Mouse (Mus musculus): ENCODE measurements around the gene Ric8b.

Ric8b gene

GRCm38 (mm10) chr10:84916810-84917730, at the start of gene Ric8b:
TSS of gene Ric8b (plus strand) at chr10:84917616.
- peak; percentile 99 for DNase-seq (ENCODE audit: low spot score)

- DNase-seq (ENCODE audit: low spot score): no peak
Observed at GRCm38 (mm10) chr10:84871285-84871684, 46.1 kb upstream of the Ric8b start.

DNA sequence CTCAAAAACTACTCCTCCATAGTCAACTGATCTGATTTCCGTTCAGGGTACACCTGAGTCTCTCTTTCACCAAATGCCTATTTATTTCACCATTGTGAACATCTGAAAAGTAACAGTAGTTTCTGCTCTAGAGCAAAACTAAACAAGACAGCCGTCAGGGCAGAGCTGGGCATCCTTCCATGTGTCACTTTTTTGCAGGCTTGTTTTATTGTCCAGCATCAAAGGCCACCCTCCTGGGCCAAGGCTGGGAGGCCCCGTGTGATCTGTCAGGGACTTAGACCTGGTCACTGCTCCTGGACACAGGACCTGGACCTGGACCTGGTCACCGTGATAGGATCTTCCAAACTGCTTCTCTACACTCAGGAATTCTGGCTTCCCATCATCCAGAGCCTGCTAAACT, 45.5 kb upstream of the Ric8b start:
- no peak for DNase-seq (ENCODE audit: low spot score)

GRCm38 (mm10) chr10:84879823-84880571, 37.4 kb upstream of the Ric8b start:
- no peak for DNase-seq (ENCODE audit: low spot score)

DNA sequence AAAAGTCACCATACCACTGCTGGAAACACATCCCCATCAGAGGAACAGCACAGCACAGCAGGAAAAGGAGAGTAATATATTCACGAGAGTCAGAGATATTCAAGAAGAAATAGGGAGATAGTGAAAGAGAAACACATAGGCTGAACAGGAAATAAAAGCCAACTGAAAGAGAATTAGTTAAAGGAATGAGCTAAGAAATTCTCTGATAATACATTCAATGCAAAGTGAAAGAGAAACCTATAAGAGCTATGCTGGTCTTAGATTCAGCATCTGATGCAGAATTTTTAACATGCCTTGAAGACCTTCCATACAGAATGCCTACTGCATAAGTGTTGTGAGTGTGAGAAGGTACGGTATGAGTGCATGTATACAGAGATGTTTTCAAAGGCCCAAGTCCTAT, 34.9 kb upstream of the Ric8b start:
- no peak for DNase-seq (ENCODE audit: low spot score)

DNA sequence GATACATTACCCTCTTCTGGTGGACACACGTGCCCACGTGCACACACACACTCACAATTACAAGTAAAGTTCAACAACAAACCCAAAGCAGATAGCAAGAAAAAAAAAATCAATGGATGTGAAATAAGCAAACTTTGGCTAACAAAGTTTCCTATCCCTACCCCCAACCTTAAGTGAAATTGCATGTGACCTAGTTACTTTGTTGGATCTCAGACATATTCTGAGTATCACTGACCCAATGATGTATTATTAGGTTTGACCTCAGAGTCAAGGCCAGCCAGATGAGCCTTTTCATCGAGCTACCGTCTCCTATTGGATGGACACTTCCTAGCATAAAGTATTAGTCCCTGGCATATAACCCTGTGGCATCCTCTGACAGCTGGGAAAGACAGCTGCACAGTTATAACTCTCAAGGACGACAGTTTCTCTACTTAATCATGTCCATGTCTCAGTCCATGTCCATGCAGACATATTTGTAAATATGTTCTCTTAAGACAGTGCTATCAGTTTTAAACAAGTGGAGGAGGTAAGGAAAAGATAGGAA, 32.0 kb upstream of the Ric8b start:
- DNase-seq (ENCODE audit: low spot score): no peak

DNA sequence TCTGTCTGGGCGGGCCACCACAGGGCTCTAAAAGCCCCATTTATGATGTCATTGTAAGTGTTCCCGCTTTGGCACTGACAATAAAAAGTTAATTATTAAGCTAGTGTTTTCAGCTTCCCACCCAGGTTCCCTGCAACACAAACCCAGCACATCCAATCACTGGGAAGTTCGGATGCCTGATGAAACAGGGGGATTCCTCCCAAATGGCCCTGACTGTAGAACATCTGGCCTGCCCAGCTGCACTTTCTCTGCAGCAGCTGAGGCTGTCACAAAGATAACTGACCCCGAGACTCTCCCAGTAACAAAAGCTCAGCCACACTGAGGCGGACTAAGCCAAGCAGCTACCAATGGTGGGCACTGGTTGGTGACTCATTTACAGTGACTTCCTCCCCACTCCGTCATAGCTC, 31.2 kb upstream of the Ric8b start:
- no peak for DNase-seq (ENCODE audit: low spot score)

DNA sequence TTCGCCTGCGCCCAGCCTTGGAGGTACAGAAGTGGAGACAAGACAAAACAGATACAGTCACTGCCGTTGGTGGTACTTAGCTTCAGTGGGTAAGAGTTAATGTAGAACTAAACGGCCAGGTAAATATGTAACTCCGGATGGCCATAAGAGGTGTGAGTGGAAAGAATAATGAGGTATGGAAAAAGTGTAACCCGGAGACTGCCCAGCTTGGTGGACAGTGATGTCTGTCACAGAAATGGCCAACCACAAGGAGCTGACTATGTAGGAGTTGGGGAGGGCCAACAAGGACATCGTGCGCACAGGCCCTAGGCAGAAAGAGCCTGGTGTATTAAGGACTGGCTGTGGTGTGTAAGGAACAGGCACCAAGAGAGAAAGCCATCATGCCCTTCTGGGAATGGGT, 30.6 kb upstream of the Ric8b start:
- no peak for DNase-seq (ENCODE audit: low spot score)

DNA sequence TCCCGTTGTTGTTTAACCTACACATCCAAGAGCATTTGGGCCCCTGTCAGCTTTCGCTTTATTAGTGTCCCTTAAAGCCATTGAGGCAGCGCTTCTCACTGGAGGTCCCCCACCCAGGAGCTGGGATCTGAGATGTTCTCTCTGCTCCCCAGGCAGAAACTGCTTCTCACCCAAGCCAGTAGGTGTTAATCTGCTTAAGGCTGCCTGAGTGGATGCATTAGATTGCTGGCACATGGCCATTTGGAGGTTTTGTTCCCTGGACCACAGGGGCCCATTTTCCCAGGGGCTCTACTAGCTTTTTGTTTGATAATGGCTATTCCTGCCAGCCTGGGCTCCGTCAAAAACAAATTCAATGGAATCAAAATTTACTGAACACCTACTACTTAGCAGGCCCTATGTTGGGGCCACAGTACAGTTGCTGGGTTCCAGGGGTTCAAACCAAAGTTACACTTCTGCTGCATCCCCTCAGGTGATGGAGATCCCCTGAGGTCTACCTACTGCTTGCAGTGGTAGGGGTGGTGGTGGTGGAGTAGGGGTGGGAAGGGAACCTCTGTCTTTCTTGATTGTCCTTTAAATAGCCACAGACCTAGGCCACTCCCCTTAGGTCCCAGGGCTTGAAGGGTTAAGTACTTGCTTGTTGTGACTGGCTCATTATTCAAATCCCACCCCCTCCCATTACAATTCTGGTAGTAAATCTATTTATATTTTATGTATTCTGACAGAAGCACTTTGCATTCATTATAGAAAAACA, 28.1 kb upstream of the Ric8b start:
- DNase-seq (ENCODE audit: low spot score): no peak

GRCm38 (mm10) chr10:84895810-84896358, 21.5 kb upstream of the Ric8b start:
- DNase-seq (ENCODE audit: low spot score): no peak

DNA sequence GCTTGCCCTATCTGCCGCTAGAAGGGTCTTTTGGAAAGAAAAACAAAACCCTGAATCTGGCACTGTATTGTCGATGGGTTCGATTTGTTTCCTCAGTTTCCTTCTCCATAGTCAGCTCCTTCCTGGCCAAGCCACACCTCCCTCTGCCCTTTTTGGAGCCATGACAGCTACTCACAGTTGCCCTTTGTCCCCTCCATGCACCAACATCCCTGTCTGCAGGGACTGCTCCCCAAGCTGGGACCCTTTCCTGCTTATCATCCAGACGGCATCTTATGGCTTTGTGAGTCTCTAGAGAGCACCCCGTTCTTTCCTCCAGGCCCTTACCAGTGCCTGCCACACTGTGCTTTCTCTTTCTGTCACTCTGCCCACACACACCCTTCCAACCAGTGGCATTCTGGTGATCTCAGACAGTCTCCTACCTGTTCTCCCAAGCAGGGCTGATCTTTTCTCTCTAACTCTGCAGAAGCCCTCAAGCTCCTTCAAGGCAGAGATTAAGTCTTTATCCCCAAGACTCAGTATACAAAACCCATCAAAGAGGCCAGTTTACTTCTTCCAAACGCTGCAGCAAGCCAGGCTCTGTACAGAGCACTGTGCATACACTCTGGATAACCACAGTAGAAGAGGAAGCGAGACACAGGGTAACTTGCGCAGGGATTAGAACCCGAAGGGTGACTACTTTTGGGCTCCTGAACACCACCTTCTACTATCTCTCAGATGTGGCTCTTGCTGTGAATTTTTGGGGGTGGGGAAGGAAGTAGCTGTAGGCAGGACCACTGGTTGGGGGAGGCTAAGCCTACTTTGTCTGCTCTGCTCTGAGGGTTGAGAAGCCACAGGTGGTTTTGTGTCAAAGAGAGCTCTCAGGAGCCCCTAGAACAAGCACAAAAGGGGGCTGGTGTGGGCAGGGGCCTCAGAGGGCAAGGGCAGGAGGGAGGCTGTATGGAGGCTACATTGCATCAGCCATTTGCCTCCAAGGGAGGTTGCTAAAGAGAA, 20.2 kb upstream of the Ric8b start:
- DNase-seq (ENCODE audit: low spot score): no peak

GRCm38 (mm10) chr10:84898144-84898979, 19.1 kb upstream of the Ric8b start:
- DNase-seq (ENCODE audit: low spot score): no peak

DNA sequence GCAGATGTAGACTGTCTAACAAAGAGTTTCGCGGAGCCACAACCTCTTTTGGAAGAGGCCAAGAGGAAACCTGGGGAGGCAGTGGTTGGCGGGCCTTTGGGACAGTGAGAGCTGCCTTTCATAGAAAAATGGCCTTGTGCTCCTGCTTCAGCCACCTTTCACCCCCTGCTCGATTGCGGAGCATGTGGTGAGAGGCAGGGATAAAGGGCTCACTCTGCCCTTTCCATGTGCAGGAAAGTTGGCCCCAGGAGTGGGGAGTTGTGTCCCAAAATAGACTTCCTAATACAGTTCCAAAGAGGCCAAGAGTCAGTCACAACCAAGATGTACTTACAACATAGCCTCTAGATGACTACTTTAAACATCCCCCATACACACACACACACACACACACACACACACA, 15.7 kb upstream of the Ric8b start:
- no peak for DNase-seq (ENCODE audit: low spot score)

GRCm38 (mm10) chr10:84902213-84902612, 15.2 kb upstream of the Ric8b start:
- DNase-seq (ENCODE audit: low spot score): no peak

DNA sequence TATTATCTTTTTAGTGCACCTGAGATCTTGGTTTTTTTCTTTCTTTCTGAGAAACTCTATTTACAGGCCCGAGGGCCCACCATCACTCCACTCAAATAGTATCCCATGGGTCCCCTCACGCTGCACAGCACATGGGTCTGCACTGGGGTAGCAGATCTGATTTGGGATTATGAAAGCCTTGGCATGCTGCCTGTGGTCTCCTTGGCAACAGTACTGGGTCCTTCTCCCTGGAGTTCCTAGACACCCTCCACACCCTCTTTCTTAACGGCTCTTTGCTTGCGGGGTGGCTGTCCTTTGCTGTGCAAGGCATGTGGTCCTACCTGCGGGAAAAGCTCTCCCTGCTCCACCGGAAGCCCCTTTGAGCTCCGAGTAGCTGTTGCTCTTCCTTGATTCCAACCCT, 14.1 kb upstream of the Ric8b start:
- DNase-seq (ENCODE audit: low spot score): no peak

GRCm38 (mm10) chr10:84903742-84904141, 13.7 kb upstream of the Ric8b start:
- DNase-seq (ENCODE audit: low spot score): no peak

GRCm38 (mm10) chr10:84906895-84907294, 10.5 kb upstream of the Ric8b start:
- no peak for DNase-seq (ENCODE audit: low spot score)

DNA sequence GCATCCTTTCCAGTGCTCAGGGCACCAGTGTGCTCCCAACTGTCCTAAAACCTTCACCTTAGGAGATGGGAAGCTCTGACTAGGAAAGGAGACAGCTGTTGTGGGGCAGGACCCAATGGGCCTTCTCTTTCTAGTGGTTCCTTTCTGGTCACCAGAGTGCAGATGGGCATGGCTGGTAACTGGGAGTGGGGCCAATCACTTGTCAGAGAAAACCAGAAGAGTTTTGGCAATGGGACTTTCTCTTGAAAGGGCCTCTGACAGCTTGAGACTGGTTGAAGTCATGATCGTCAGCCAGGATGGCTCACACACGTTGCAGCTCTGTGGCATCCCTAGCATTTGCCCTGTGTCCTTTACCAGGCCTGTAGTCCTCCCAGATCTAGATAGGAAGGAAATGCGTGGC, 9.4 kb upstream of the Ric8b start:
- DNase-seq (ENCODE audit: low spot score): no peak

GRCm38 (mm10) chr10:84908471-84908870, 8.9 kb upstream of the Ric8b start:
- no peak for DNase-seq (ENCODE audit: low spot score)
